Mouse (Mus musculus) erythroblast, embryonic 14.5 days (primary cell): ENCODE measurements at regions not wholly inside any gene's neighbourhood (a gene's known extent, or its start where the extent isn't known, plus 50 kb on each side); places are given as distances from the start of the nearest gene placed in this dataset.

ENCODE experiments used
- H3K27me3 ChIP-seq: 2 replicates; pipeline ENCODE4 v1.6.1; 2012; ENCODE audit warnings: inconsistent platforms; ENCODE audit not compliant: control insufficient read depth
- H3K36me3 ChIP-seq: 2 replicates; pipeline ENCODE4 v1.6.1; 2012; ENCODE audit warnings: mild to moderate bottlenecking, inconsistent platforms; ENCODE audit not compliant: control insufficient read depth
- H3K4me1 ChIP-seq: 2 replicates; pipeline ENCODE4 v1.6.1; 2012; ENCODE audit warnings: inconsistent platforms; ENCODE audit not compliant: control insufficient read depth
- H3K4me3 ChIP-seq: replicated peaks from 2 replicates; pipeline ENCODE3; 2012; ENCODE audit warnings: moderate library complexity, mild to moderate bottlenecking, inconsistent platforms
- H3K9me3 ChIP-seq: 2 replicates; pipeline ENCODE4 v1.6.1; 2012; ENCODE audit warnings: low read length, inconsistent platforms, mixed read lengths; ENCODE audit not compliant: control insufficient read depth
- GATA1 ChIP-seq: IDR thresholded peaks from 2 replicates; pipeline ENCODE4 v1.6.1; 2012; ENCODE audit warnings: low read length, inconsistent platforms, mixed read lengths
- TAL1 ChIP-seq: IDR thresholded peaks from 3 replicates; pipeline ENCODE4 v1.6.1; 2012; ENCODE audit warnings: low read length, inconsistent platforms, mixed read lengths

- Histone ChIP-seq H3K36me3 (no peaks in the 10 kb centered on the region; the same call in 1 of the 2 replicates), H3K4me3 (no peak overlapping the region), H3K27me3 (no peaks in the 10 kb centered on the region), H3K4me1 (peaks cover 42% of the 10 kb centered on the region), H3K9me3 (no peaks in the 10 kb centered on the region)
- TF ChIP-seq TAL1 (no peak), GATA1 (no peak)
These were observed 215.8 kb upstream of the Tusc1 start for GRCm38 (mm10) chr4:93551086-93551485.

- Histone ChIP-seq H3K9me3 (peaks cover 5% of the 10 kb centered on the region), H3K4me1 (peaks cover 44% of the 10 kb centered on the region), H3K4me3 (no peak overlapping the region), H3K27me3 (no peaks in the 10 kb centered on the region), H3K36me3 (peaks cover 6% of the 10 kb centered on the region)
- TF ChIP-seq GATA1 (peak; percentile 72), TAL1 (peak; percentile 55; the same call in 2 of the 3 replicates)
These were observed 205.3 kb upstream of the Tusc1 start for GRCm38 (mm10) chr4:93540588-93540987.

- Histone ChIP-seq H3K9me3 (no peaks in the 10 kb centered on the region), H3K36me3 (no peaks in the 10 kb centered on the region), H3K27me3 (no peaks in the 10 kb centered on the region), H3K4me1 (peaks cover 4% of the 10 kb centered on the region), H3K4me3 (no peak overlapping the region)
- no peak for TF ChIP-seq TAL1
- no peak for TF ChIP-seq GATA1
These were observed 192.1 kb upstream of the Tusc1 start for GRCm38 (mm10) chr4:93527382-93527781.

- Histone ChIP-seq H3K27me3 (no peaks in the 10 kb centered on the region), H3K9me3 (no peaks in the 10 kb centered on the region), H3K4me1 (peaks cover 16% of the 10 kb centered on the region), H3K36me3 (no peaks in the 10 kb centered on the region), H3K4me3 (no peak overlapping the region)
- TF ChIP-seq TAL1 (no peak), GATA1 (no peak)
These were observed 185.3 kb upstream of the Tusc1 start for GRCm38 (mm10) chr4:93520454-93521100.

GRCm38 (mm10) chr4:93518925-93519324 is 183.6 kb upstream of the Tusc1 start:
- TF ChIP-seq GATA1: no peak
- TF ChIP-seq TAL1: no peak
- H3K4me3 ChIP-seq: no peak overlapping the region
- no peaks in the 10 kb centered on the region for H3K27me3 ChIP-seq
- H3K4me1 ChIP-seq: peaks cover 16% of the 10 kb centered on the region
- no peaks in the 10 kb centered on the region for H3K36me3 ChIP-seq
- no peaks in the 10 kb centered on the region for H3K9me3 ChIP-seq

GRCm38 (mm10) chr4:93510771-93511170 is 175.5 kb upstream of the Tusc1 start:
- Histone ChIP-seq H3K9me3 (no peaks in the 10 kb centered on the region), H3K36me3 (no peaks in the 10 kb centered on the region), H3K27me3 (no peaks in the 10 kb centered on the region), H3K4me1 (peaks cover 2% of the 10 kb centered on the region), H3K4me3 (no peak overlapping the region)
- no peak for TF ChIP-seq GATA1

GRCm38 (mm10) chr4:93496871-93497270 is 161.6 kb upstream of the Tusc1 start:
- Histone ChIP-seq H3K4me1 (peaks cover 5% of the 10 kb centered on the region; the same call in 1 of the 2 replicates), H3K27me3 (no peaks in the 10 kb centered on the region), H3K36me3 (no peaks in the 10 kb centered on the region), H3K9me3 (no peaks in the 10 kb centered on the region), H3K4me3 (no peak overlapping the region)
- TF ChIP-seq GATA1 (no peak), TAL1 (no peak)

GRCm38 (mm10) chr4:93494319-93494718 is 159.0 kb upstream of the Tusc1 start:
- Histone ChIP-seq H3K4me3 (no peak overlapping the region), H3K9me3 (no peaks in the 10 kb centered on the region), H3K36me3 (no peaks in the 10 kb centered on the region), H3K4me1 (peaks cover 4% of the 10 kb centered on the region; the same call in 1 of the 2 replicates), H3K27me3 (no peaks in the 10 kb centered on the region)
- TF ChIP-seq TAL1 (no peak), GATA1 (no peak)

DNA sequence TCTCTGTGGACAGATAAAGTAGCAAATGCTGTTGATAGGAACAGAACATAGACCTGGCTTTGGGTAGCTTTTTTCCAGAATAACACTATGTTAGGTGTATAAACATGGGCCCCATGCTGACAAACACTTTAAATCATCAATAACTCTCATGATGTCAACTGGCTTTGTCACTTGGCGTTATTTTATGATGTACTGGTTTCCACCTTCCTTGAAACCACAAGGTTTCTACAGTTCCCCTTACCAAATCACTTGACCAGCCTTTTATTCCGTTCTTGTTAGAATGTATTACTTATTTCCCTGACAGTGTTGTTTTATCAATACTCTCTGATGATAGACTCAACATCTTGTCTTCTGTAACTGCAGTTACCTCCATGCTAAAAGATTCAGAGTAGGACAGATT is 158.6 kb upstream of the Tusc1 start:
- no peak for TF ChIP-seq TAL1
- TF ChIP-seq GATA1: no peak
- H3K36me3 ChIP-seq: no peaks in the 10 kb centered on the region
- no peak overlapping the region for H3K4me3 ChIP-seq
- peaks cover 4% of the 10 kb centered on the region; the same call in 1 of the 2 replicates for H3K4me1 ChIP-seq
- no peaks in the 10 kb centered on the region for H3K9me3 ChIP-seq
- H3K27me3 ChIP-seq: no peaks in the 10 kb centered on the region

DNA sequence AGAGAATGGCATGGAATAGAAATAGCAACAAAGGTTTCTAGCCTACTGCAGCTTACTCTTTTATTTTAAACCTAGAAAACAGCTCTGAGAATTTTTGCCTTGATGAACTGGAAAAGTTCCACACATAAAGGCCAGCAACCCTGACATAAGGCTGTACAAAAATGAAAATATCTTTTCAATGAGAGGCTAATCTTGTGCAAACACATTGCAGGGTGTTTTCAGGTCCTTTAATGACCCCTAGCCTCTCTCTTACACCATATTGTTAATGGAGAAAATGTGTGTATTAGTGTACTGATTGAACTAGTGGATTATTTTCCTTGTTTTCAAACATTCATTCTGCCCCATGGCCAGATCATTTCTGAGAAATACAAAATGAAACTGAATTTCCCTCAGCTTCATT is 158.0 kb upstream of the Tusc1 start:
- H3K36me3 ChIP-seq: no peaks in the 10 kb centered on the region
- peaks cover 4% of the 10 kb centered on the region; the same call in 1 of the 2 replicates for H3K4me1 ChIP-seq
- TF ChIP-seq GATA1 (no peak), TAL1 (no peak)
- no peak overlapping the region for H3K4me3 ChIP-seq
- no peaks in the 10 kb centered on the region for H3K27me3 ChIP-seq
- no peaks in the 10 kb centered on the region for H3K9me3 ChIP-seq
